Mouse (Mus musculus) telencephalon, adult 2 months (tissue): ENCODE measurements at regions not wholly inside any gene's neighbourhood (a gene's known extent, or its start where the extent isn't known, plus 50 kb on each side); places are given as distances from the start of the nearest gene placed in this dataset.

Source experiments
- DNase-seq: peaks from one replicate; pipeline ENCODE4 v3.0.0-alpha.2; 2011; ENCODE audit warnings: low read depth, low spot score

GRCm38 (mm10) chr9:69814432-69814831 lies 53.7 kb upstream of the Foxb1 start:
- DNase-seq: no peak

GRCm38 (mm10) chr9:69823179-69823966 lies 62.6 kb upstream of the Foxb1 start:
- DNase-seq: peak; percentile 26

GRCm38 (mm10) chr9:69828428-69828827 lies 67.7 kb upstream of the Foxb1 start:
- no peak for DNase-seq

GRCm38 (mm10) chr9:69835396-69835795 lies 74.7 kb upstream of the Foxb1 start:
- no peak for DNase-seq

- DNase-seq: no peak
Observed at GRCm38 (mm10) chr9:69839198-69839597, 78.5 kb upstream of the Foxb1 start.

GRCm38 (mm10) chr9:69844712-69845111 lies 84.0 kb upstream of the Foxb1 start:
- peak; percentile 6 for DNase-seq

- DNase-seq: no peak
Observed at GRCm38 (mm10) chr9:69845210-69845609, 84.5 kb upstream of the Foxb1 start.

- no peak for DNase-seq
Observed at GRCm38 (mm10) chr9:69856621-69857020, 95.9 kb upstream of the Foxb1 start.

GRCm38 (mm10) chr9:69858619-69859018 lies 97.9 kb upstream of the Foxb1 start:
- DNase-seq: no peak

GRCm38 (mm10) chr9:69870182-69870581 lies 109.4 kb upstream of the Foxb1 start:
- DNase-seq: no peak

GRCm38 (mm10) chr9:69886351-69886750 lies 102.9 kb upstream of the Bnip2 start:
- no peak for DNase-seq

GRCm38 (mm10) chr9:69898016-69898415 lies 91.2 kb upstream of the Bnip2 start:
- no peak for DNase-seq

GRCm38 (mm10) chr9:69899371-69899770 lies 89.9 kb upstream of the Bnip2 start:
- DNase-seq: no peak

- DNase-seq: no peak
Observed at GRCm38 (mm10) chr9:69900871-69901270, 88.4 kb upstream of the Bnip2 start.

GRCm38 (mm10) chr9:69907123-69907945 lies 81.9 kb upstream of the Bnip2 start:
- DNase-seq: no peak

- DNase-seq: no peak
Observed at GRCm38 (mm10) chr9:69910621-69911020, 78.6 kb upstream of the Bnip2 start.

- DNase-seq: no peak
Observed at GRCm38 (mm10) chr9:69928126-69928525, 61.1 kb upstream of the Bnip2 start.

GRCm38 (mm10) chr9:69937863-69938262 lies 51.4 kb upstream of the Bnip2 start:
- no peak for DNase-seq
